8 mouse cellular contexts compared by ENCODE assay signal in genomic region chr10:128498590-128498989, GRCm38 (mm10). TPM values are rescaled to one million over a fixed set of nuclear protein-coding genes. Genes with fewer than 3 reads are reported as not detected.
A peak's percentile ranks its signal among the peaks of the same experiment; 100 is the strongest.
DNase-seq lines count a peak whose midpoint lies in the region; ATAC-seq lines count a peak whose summit lies in the region.

Gene Myl6b (minus strand): TSS chr10:128498685.

- no peaks in the 10 kb centered on the region for H3K27me3 ChIP-seq in hindbrain, embryonic 15.5 days

- peak; percentile 85 for ATAC-seq in hindbrain, embryonic 15.5 days (ENCODE audit: low FRiP score, low read depth)

- H3K9ac ChIP-seq in hindbrain, embryonic 15.5 days, result peak within 1 kb of the TSS; percentile 45

- peak within 1 kb of the TSS; percentile 56 for H3K4me3 ChIP-seq in hindbrain, embryonic 15.5 days

- DNase-seq in R1 (ENCODE audit: low read depth, low spot score), result peak; percentile 99
- peak; percentile 97 to 98 for DNase-seq in cerebellum, postnatal 25 days
- peak; percentile 92 to 93 for DNase-seq in frontal cortex, postnatal 25 days (ENCODE audit: low spot score in 2 of 2)
- peak; percentile 94 for DNase-seq in left cerebral cortex, adult 11 months (ENCODE audit: low spot score)
- peak; percentile 97 to 99 for DNase-seq in lung, postnatal 4 days
- peak; percentile 87 for DNase-seq in retina, postnatal 7 days (ENCODE audit: low read depth, low spot score)
- peak; percentile 85 for DNase-seq in urinary bladder, adult 2 months (ENCODE audit: low spot score)

- under 1% methylated on average over 27 of the region's 27 CpGs for WGBS in hindbrain, embryonic 15.5 days

- peak within 1 kb of the TSS; percentile 77 for H3K27ac ChIP-seq in hindbrain, embryonic 15.5 days (replicated peaks)

- peaks cover 36% of the 10 kb centered on the region for H3K4me1 ChIP-seq in hindbrain, embryonic 15.5 days (replicated peaks)

- H3K4me2 ChIP-seq in hindbrain, embryonic 15.5 days, result peak within 1 kb of the TSS; percentile 86

- H3K36me3 ChIP-seq in hindbrain, embryonic 15.5 days, result no peaks in the 10 kb centered on the region

- no peaks in the 10 kb centered on the region for H3K9me3 ChIP-seq in hindbrain, embryonic 15.5 days

RNA-seq across cellular contexts. Expression of gene Myl6b, which starts in this region (rescaled TPM):
- 5.7 and 6.5 TPM in 2 replicates for polyA plus RNA-seq in hindbrain, embryonic 15.5 days (2015; fragmentation: Nextera tagmentation; extraction: Ambion mirVana)
- polyA plus RNA-seq in urinary bladder, adult 2 months (2012; rRNA removed), result 3.0 and 3.3 TPM in 2 replicates

Comparison
In these comparisons a context has a peak if more than half of its experiments do, and no peak if none do; other contexts are left out.
1. Peak in every context shown above with its lines: DNase-seq, ATAC-seq, H3K4me3 ChIP-seq and H3K27ac ChIP-seq.